Mouse (Mus musculus) testis, postnatal 10 days (tissue): ENCODE measurements at regions not wholly inside any gene's neighbourhood (a gene's known extent, or its start where the extent isn't known, plus 50 kb on each side); places are given as distances from the start of the nearest gene placed in this dataset.

Source experiments
- DNase-seq: peaks from one replicate; pipeline ENCODE4 v3.0.0; 2021; ENCODE audit warnings: low spot score

GRCm38 (mm10) chr1:21132340-21132739 is 53.3 kb upstream of the Tram2 start:
- no peak for DNase-seq

DNA sequence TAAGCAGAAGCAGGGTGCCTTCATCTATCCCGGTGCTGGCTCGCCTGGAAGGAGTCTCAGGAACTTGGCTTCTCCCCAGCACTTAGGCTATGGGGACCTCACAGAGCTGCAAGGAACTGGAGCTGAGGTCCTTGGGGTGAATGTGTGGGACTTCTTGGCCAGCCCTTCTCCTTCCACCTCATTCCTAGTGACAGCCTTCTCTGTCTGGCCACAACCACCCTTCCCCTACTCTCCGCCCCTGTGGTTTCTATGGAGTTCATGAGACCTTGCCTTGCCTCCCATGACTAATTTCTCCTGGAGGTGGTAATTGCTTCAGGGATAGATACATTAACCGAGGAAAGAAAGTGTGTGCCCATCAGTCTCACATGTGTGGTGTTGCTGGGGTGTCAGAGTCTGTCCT is 67.9 kb upstream of the Tram2 start:
- DNase-seq: no peak

GRCm38 (mm10) chr1:21161742-21162141 is 56.6 kb upstream of the Tmem14a start:
- DNase-seq: peak; percentile 89

GRCm38 (mm10) chr1:21166287-21166733 is 52.1 kb upstream of the Tmem14a start:
- DNase-seq: peak; percentile 93

DNA sequence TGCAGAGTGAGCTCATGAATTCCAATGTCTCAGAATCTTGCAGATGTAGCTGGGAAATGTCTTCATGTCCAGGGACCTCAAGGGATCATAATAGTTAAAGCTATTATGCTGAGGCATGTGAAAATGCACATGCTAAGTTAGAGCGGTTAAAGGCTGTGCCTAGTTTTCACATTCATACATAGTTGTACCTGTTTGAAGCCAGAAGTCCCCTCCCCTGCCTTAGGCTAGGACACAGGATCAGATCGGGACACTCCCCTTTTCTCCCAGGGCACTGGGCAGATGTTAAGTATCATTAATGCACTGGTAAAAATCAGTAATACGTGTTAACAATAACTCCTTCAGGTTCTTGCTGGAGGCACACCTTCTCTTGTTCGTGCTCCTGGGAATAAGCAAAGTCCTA is 51.6 kb upstream of the Tmem14a start:
- DNase-seq: no peak
